Mouse (Mus musculus) forebrain, embryonic 16.5 days (tissue): ENCODE measurements around the gene Gnb5. TPM values are rescaled to one million over a fixed set of nuclear protein-coding genes. Genes with fewer than 3 reads are reported as not detected.

Experiments
- ATAC-seq: fragments of 200-750 bp; cut with Nextera tagmentation; 2 replicates; pipeline ENCODE4 v1.8.0; 2017; ENCODE audit warnings: mild to moderate bottlenecking, moderate library complexity
- H3K27ac ChIP-seq: fragments of 300-500 bp; sonication (generic); 2 replicates; pipeline ENCODE4 v1.5.1; 2014; ENCODE audit warnings: low read length, control low read depth
- H3K27me3 ChIP-seq: fragments of 300-500 bp; sonication (generic); replicated peaks from 2 replicates; pipeline ENCODE4 v1.6.1; 2014; ENCODE audit warnings: low read length; ENCODE audit not compliant: control insufficient read depth, insufficient read depth
- H3K36me3 ChIP-seq: fragments of 300-500 bp; sonication (generic); 2 replicates; pipeline ENCODE4 v1.6.1; 2014; ENCODE audit not compliant: control insufficient read depth, insufficient read depth
- H3K4me1 ChIP-seq: fragments of 300-500 bp; sonication (generic); replicated peaks from 2 replicates; pipeline ENCODE4 v1.6.1; 2014; ENCODE audit warnings: low read length; ENCODE audit not compliant: control insufficient read depth, insufficient read depth
- H3K4me2 ChIP-seq: fragments of 300-500 bp; sonication (generic); 2 replicates; pipeline ENCODE4 v1.6.1; 2014; ENCODE audit warnings: mild to moderate bottlenecking, low read length, control low read depth
- H3K4me3 ChIP-seq: fragments of 300-500 bp; sonication (generic); replicated peaks from 2 replicates; pipeline ENCODE4 v1.5.1; 2014; ENCODE audit warnings: mild to moderate bottlenecking, low read length, control low read depth
- H3K9ac ChIP-seq: fragments of 300-500 bp; sonication (generic); replicated peaks from 2 replicates; pipeline ENCODE4 v1.6.1; 2014; ENCODE audit warnings: low read depth, low read length, control low read depth
- H3K9me3 ChIP-seq: fragments of 300-500 bp; sonication (generic); 2 replicates; pipeline ENCODE4 v1.6.1; 2016; ENCODE audit warnings: low read length; ENCODE audit not compliant: control insufficient read depth
- WGBS: fragments of 180-500 bp; shearing (Covaris S2); extraction: QIAGEN DNeasy Blood & Tissue Kit; methylation state at CpG from one replicate; pipeline ENCODE4 v1.1.7; 2014; 5-methylcytosine and 5-hydroxymethylcytosine counted together
- polyA plus RNA-seq: library from polyadenylated mRNA; unstranded; fragments of >200 nt; fragmentation: Nextera tagmentation; extraction: Ambion mirVana; gene quantifications from 2 replicates; pipeline ENCODE4 v1.2.1, GENCODE M21; 2015

Gene Gnb5
- polyA plus RNA-seq, 1 experiment from 2014 or later = 60.2 TPM

DNA sequence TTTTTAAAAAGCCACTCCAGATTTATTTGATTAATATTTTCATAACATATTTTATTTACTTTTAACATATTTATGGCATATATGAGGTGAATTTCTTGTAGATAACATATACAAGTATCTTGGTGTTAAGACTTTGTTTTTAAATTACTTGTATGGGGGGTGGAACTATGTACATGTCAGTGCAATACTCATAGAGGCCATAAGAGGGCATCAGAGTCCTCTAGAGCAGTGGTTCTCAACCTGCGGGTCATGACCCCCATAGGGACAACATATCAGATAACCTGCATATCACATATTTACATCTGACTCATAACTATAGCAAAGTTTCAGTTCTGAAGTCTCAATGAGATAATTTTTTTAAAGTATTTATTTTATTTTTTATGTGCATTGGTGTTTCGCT lies 6.7 kb upstream of the Gnb5 start:
- WGBS = 88% methylated on average over 2 of the region's 2 CpGs
- Histone ChIP-seq H3K4me1 (no peaks in the 10 kb centered on the region), H3K9ac (no peak overlapping the region), H3K4me2 (no peak overlapping the region), H3K27me3 (no peaks in the 10 kb centered on the region), H3K27ac (no peak overlapping the region), H3K4me3 (no peak overlapping the region), H3K36me3 (no peaks in the 10 kb centered on the region), H3K9me3 (no peaks in the 10 kb centered on the region)
- ATAC-seq = no peak

DNA sequence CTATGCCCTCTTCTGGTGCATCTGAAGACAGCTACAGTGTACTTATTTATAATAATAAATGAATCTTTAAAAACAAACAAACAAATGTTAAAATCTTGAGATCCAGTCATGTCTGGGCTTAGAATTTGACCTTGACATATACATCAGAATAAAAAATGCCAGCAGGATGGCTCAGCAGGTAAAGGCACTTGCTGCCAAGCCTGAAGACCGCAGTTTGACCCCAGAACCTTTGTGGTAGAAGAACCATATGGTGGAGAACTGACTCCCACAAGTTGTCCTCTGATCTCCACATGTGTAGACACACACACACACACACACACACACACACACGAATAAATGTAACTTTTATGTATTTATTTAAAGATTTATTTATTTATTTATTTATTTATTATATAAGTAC lies 3.1 kb upstream of the Gnb5 start:
- Histone ChIP-seq H3K4me1 (no peaks in the 10 kb centered on the region), H3K4me2 (no peak overlapping the region), H3K9ac (no peak overlapping the region), H3K27me3 (no peaks in the 10 kb centered on the region), H3K9me3 (no peaks in the 10 kb centered on the region), H3K36me3 (no peaks in the 10 kb centered on the region), H3K4me3 (no peak overlapping the region), H3K27ac (no peak overlapping the region)
- 80% methylated on average over 2 of the region's 2 CpGs for WGBS
- no peak for ATAC-seq

GRCm38 (mm10) chr9:75303701-75304261 lies 2.3 kb upstream of the Gnb5 start:
- no peak for ATAC-seq
- Histone ChIP-seq H3K9ac (no peak overlapping the region), H3K9me3 (no peaks in the 10 kb centered on the region), H3K36me3 (no peaks in the 10 kb centered on the region), H3K4me3 (no peak overlapping the region), H3K4me1 (no peaks in the 10 kb centered on the region), H3K4me2 (no peak overlapping the region), H3K27me3 (no peaks in the 10 kb centered on the region), H3K27ac (no peak overlapping the region)
- WGBS = 40% methylated on average over 16 of the region's 16 CpGs

- 31% methylated on average over 7 of the region's 7 CpGs for WGBS
- Histone ChIP-seq H3K4me2 (no peak overlapping the region), H3K36me3 (no peaks in the 10 kb centered on the region)
These were observed 1.8 kb upstream of the Gnb5 start for GRCm38 (mm10) chr9:75304286-75304685.

GRCm38 (mm10) chr9:75307015-75307414 lies 927 bp downstream of the Gnb5 start:
- no peak for ATAC-seq
- H3K4me1 ChIP-seq = no peaks in the 10 kb centered on the region
- no peaks in the 10 kb centered on the region for H3K27me3 ChIP-seq
- no peak overlapping the region for H3K9ac ChIP-seq
- H3K9me3 ChIP-seq = no peaks in the 10 kb centered on the region
- H3K36me3 ChIP-seq = no peaks in the 10 kb centered on the region
- H3K27ac ChIP-seq = no peak overlapping the region
- no peak overlapping the region for H3K4me3 ChIP-seq
- H3K4me2 ChIP-seq = no peak overlapping the region
- 85% methylated on average over 5 of the region's 5 CpGs for WGBS

More at GRCm38 (mm10) chr9:75304286-75304685, 1.8 kb upstream of the Gnb5 start:
- Histone ChIP-seq H3K9ac (no peak overlapping the region), H3K27ac (no peak overlapping the region), H3K4me1 (no peaks in the 10 kb centered on the region), H3K27me3 (no peaks in the 10 kb centered on the region), H3K4me3 (no peak overlapping the region), H3K9me3 (no peaks in the 10 kb centered on the region)
- no peak for ATAC-seq

DNA sequence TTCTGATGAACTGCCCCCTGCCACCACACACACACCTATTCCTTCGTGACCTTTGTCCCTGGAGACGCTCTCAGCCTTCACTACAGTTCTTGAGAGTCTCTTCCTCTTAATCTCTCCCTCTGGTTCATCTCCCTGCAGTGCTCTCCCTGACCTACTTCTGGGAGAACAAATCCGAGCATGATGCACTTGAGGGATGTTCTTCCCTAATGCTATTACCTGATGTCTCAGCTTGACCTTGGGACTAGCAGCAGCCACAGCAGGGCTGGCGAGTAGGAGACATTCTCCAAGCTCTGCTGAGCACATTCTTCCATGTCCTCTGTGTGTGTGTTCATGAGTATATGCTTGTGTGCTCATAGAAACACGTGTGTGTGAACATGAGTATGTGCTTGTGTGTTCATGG lies 2.5 kb downstream of the Gnb5 start:
- H3K4me2 ChIP-seq = no peak overlapping the region
- no peaks in the 10 kb centered on the region for H3K9me3 ChIP-seq
- no peak for ATAC-seq
- no peak overlapping the region for H3K27ac ChIP-seq
- 69% methylated on average over 5 of the region's 5 CpGs for WGBS
- H3K4me1 ChIP-seq = peaks cover 4% of the 10 kb centered on the region
- no peak overlapping the region for H3K4me3 ChIP-seq
- H3K27me3 ChIP-seq = no peaks in the 10 kb centered on the region
- H3K36me3 ChIP-seq = no peaks in the 10 kb centered on the region
- no peak overlapping the region for H3K9ac ChIP-seq

- WGBS = 17% methylated on average over 4 of the region's 4 CpGs
- no peaks in the 10 kb centered on the region for H3K27me3 ChIP-seq
- no peak for ATAC-seq
These were observed 5.9 kb downstream of the Gnb5 start for GRCm38 (mm10) chr9:75312008-75312407.

GRCm38 (mm10) chr9:75313138-75313831 lies 7.2 kb downstream of the Gnb5 start:
- peak; percentile 35 for ATAC-seq
- Histone ChIP-seq H3K36me3 (no peaks in the 10 kb centered on the region), H3K9ac (peak overlapping the region; percentile 81), H3K27ac (peak overlapping the region; percentile 80), H3K4me1 (peaks cover 19% of the 10 kb centered on the region), H3K4me2 (peak overlapping the region; percentile 70), H3K4me3 (peak overlapping the region; percentile 79), H3K9me3 (no peaks in the 10 kb centered on the region), H3K27me3 (no peaks in the 10 kb centered on the region)
- WGBS = 33% methylated on average over 11 of the region's 11 CpGs

More at GRCm38 (mm10) chr9:75312008-75312407, 5.9 kb downstream of the Gnb5 start:
- Histone ChIP-seq H3K4me3 (no peak overlapping the region), H3K4me1 (peaks cover 19% of the 10 kb centered on the region), H3K36me3 (no peaks in the 10 kb centered on the region), H3K9me3 (no peaks in the 10 kb centered on the region), H3K9ac (no peak overlapping the region), H3K27ac (no peak overlapping the region), H3K4me2 (no peak overlapping the region)

- H3K4me2 ChIP-seq = peak overlapping the region; percentile 70
- H3K36me3 ChIP-seq = no peaks in the 10 kb centered on the region
- H3K4me3 ChIP-seq = peak overlapping the region; percentile 79
- ATAC-seq = peak; percentile 86
- H3K27me3 ChIP-seq = no peaks in the 10 kb centered on the region
- peaks cover 19% of the 10 kb centered on the region for H3K4me1 ChIP-seq
- H3K9me3 ChIP-seq = no peaks in the 10 kb centered on the region
- peak overlapping the region; percentile 80 for H3K27ac ChIP-seq
- H3K9ac ChIP-seq = peak overlapping the region; percentile 81
- under 1% methylated on average over 49 of the region's 52 CpGs for WGBS
These were observed 7.9 kb downstream of the Gnb5 start for GRCm38 (mm10) chr9:75313832-75314516.
